In the genomic region with DNA sequence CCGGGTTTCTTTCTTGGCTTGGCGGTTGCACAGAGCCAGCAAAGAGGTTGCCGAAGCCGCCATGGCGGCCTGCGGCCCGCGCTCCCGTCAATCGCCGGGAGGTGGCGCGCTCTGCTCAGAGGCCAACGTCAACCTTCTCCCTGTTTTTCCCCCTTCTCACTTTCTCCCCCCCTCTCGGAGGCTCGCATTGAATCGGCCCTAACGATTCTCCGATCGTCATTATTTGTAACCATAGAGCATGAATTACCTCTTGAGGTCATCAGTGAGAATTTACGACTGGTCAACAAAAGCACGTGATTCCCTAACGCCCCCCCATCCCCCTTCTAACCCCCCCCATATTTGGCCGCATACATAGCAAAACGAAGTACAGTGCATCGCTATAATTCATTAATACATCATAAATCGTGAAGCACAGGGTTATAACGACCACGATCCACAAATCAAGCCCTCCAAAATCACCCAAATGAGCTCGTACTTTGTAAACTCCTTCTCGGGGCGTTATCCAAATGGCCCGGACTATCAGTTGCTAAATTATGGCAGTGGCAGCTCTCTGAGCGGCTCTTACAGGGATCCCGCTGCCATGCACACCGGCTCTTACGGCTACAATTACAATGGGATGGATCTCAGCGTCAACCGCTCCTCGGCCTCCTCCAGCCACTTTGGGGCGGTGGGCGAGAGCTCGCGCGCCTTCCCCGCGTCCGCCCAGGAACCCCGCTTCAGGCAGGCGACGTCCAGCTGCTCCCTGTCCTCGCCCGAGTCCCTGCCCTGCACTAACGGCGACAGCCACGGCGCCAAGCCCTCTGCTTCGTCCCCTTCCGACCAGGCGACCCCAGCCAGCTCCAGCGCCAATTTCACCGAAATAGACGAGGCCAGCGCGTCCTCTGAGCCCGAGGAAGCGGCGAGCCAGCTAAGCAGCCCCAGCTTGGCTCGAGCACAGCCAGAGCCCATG, we compare ENCODE assay signal across 8 mouse cellular contexts. TPM values are rescaled to one million over a fixed set of nuclear protein-coding genes. Genes with fewer than 3 reads are reported as not detected.
DNase-seq lines count a peak whose midpoint lies in the region; ATAC-seq and TF ChIP-seq lines count a peak whose summit lies in the region.

A gene (plus strand): TSS at position 186 of the 949 bp plus-strand sequence.

- WGBS in hindbrain, embryonic 10.5 days = under 1% methylated on average over 69 of the region's 69 CpGs
- under 1% methylated on average over 69 of the region's 69 CpGs for WGBS in limb, embryonic 12.5 days
- 1% methylated on average over 69 of the region's 69 CpGs for WGBS in midbrain, embryonic 14.5 days

- peak; percentile 2; the same call in 1 of the 2 replicates for TF ChIP-seq CTCF in E14TG2a.4 (conservative IDR thresholded peaks at IDR 0.05; ENCODE audit: low read length)

- DNase-seq in B cell, adult 2 months = peak; percentile 77 to 78
- DNase-seq in embryo, embryonic 9.5 days (ENCODE audit: extremely low spot score) = peak; percentile 93
- DNase-seq in hindbrain, embryonic 10.5 days (ENCODE audit: low spot score) = peak; percentile 88
- peak; percentile 83 for DNase-seq in midbrain, embryonic 14.5 days
- DNase-seq in thymus, postnatal 0 days (ENCODE audit: low spot score) = peak; percentile 65
- no peak for DNase-seq in MN1 (ENCODE audit: low spot score)

- H3K36me3 ChIP-seq in E14TG2a.4 (ENCODE audit: insufficient read depth, low read length) = no peaks in the 10 kb centered on the region
- no peaks in the 10 kb centered on the region for H3K36me3 ChIP-seq in hindbrain, embryonic 10.5 days
- H3K36me3 ChIP-seq in limb, embryonic 12.5 days = no peaks in the 10 kb centered on the region
- H3K36me3 ChIP-seq in midbrain, embryonic 14.5 days (ENCODE audit: control insufficient read depth, insufficient read depth, low read length) = no peaks in the 10 kb centered on the region

- no peak for ATAC-seq in limb, embryonic 12.5 days (ENCODE audit: insufficient number of reproducible peaks, insufficient read depth, low FRiP score, low TSS enrichment, low read depth)
- ATAC-seq in midbrain, embryonic 14.5 days (ENCODE audit: low FRiP score, low TSS enrichment) = no peak

- H3K27ac ChIP-seq in hindbrain, embryonic 10.5 days = no peak within 1 kb of the TSS
- H3K27ac ChIP-seq in limb, embryonic 12.5 days = no peak within 1 kb of the TSS
- no peak within 1 kb of the TSS for H3K27ac ChIP-seq in midbrain, embryonic 14.5 days (replicated peaks; ENCODE audit: low read depth, low read length)

- peak within 1 kb of the TSS; percentile 44 for H3K4me2 ChIP-seq in limb, embryonic 12.5 days
- no peak within 1 kb of the TSS for H3K4me2 ChIP-seq in midbrain, embryonic 14.5 days (ENCODE audit: low read length)

- no peaks in the 10 kb centered on the region for H3K9me3 ChIP-seq in E14TG2a.4 (ENCODE audit: low read length)
- no peaks in the 10 kb centered on the region for H3K9me3 ChIP-seq in hindbrain, embryonic 10.5 days
- no peaks in the 10 kb centered on the region for H3K9me3 ChIP-seq in limb, embryonic 12.5 days
- H3K9me3 ChIP-seq in midbrain, embryonic 14.5 days (ENCODE audit: control insufficient read depth, low read length) = no peaks in the 10 kb centered on the region

- peaks cover 62% of the 10 kb centered on the region for H3K4me1 ChIP-seq in E14TG2a.4 (replicated peaks; ENCODE audit: low read depth, low read length)
- H3K4me1 ChIP-seq in hindbrain, embryonic 10.5 days (replicated peaks) = peaks cover 22% of the 10 kb centered on the region
- H3K4me1 ChIP-seq in limb, embryonic 12.5 days (replicated peaks) = peaks cover 24% of the 10 kb centered on the region
- no peaks in the 10 kb centered on the region for H3K4me1 ChIP-seq in midbrain, embryonic 14.5 days (ENCODE audit: control insufficient read depth, insufficient read depth, low read length)

- H3K9ac ChIP-seq in limb, embryonic 12.5 days (replicated peaks) = no peak within 1 kb of the TSS; the same call in 1 of the 2 replicates
- no peak within 1 kb of the TSS for H3K9ac ChIP-seq in midbrain, embryonic 14.5 days (replicated peaks; ENCODE audit: low read length)

- H3K4me3 ChIP-seq in E14TG2a.4 (replicated peaks; ENCODE audit: low read length) = peak within 1 kb of the TSS; percentile 54
- peak within 1 kb of the TSS; percentile 31 for H3K4me3 ChIP-seq in hindbrain, embryonic 10.5 days
- peak within 1 kb of the TSS; percentile 26 for H3K4me3 ChIP-seq in limb, embryonic 12.5 days (replicated peaks)
- H3K4me3 ChIP-seq in midbrain, embryonic 14.5 days (replicated peaks; ENCODE audit: low read depth, low read length) = no peak within 1 kb of the TSS

- H3K27me3 ChIP-seq in E14TG2a.4 (ENCODE audit: insufficient read depth, low read length) = peaks cover 100% of the 10 kb centered on the region
- peaks cover 100% of the 10 kb centered on the region for H3K27me3 ChIP-seq in hindbrain, embryonic 10.5 days (ENCODE audit: insufficient read depth, poor library complexity, severe bottlenecking)
- H3K27me3 ChIP-seq in limb, embryonic 12.5 days = peaks cover 100% of the 10 kb centered on the region
- H3K27me3 ChIP-seq in midbrain, embryonic 14.5 days (ENCODE audit: control insufficient read depth, insufficient read depth, low read length) = peaks cover 100% of the 10 kb centered on the region

RNA-seq across cellular contexts. Expression of the gene that starts here (rescaled TPM):
- 0.14 and 6.3 TPM in 2 replicates for polyA plus RNA-seq in hindbrain, embryonic 10.5 days (2016; fragmentation: Nextera tagmentation; extraction: Ambion mirVana)
- polyA plus RNA-seq in limb, embryonic 12.5 days (2016; fragmentation: Nextera tagmentation; extraction: Ambion mirVana) = 0.83 and 2.1 TPM in 2 replicates
- not detected in 2 replicates for polyA plus RNA-seq in midbrain, embryonic 14.5 days (2014; fragmentation: Nextera tagmentation; extraction: Ambion mirVana)
- polyA plus RNA-seq in thymus, postnatal 0 days (2015; fragmentation: Nextera tagmentation; extraction: Ambion mirVana) = 0.15 and 0.16 TPM in 2 replicates

Comparison
In these comparisons a context has a peak if more than half of its experiments do, and no peak if none do; other contexts are left out.
1. Peak in DNase-seq in midbrain, embryonic 14.5 days; RNA of the gene not detected or under 1 TPM.
2. Peak in DNase-seq in thymus, postnatal 0 days; RNA of the gene not detected or under 1 TPM.